Mouse (Mus musculus): Measurements from ENCODE around the gene Trim30b.
"Not testable (repeated sequence)": the region's sequence is repeated elsewhere in the genome, so short reads cannot be mapped to it uniquely, and the experiment has no call there.

Trim30b gene

GRCm38 (mm10) chr7:104369736-104370414, at the start of gene Trim30b:
Trim30b (minus strand) TSS chr7:104369884.
- DNase-seq (ENCODE audit: low read depth, low spot score), result no peak

DNA sequence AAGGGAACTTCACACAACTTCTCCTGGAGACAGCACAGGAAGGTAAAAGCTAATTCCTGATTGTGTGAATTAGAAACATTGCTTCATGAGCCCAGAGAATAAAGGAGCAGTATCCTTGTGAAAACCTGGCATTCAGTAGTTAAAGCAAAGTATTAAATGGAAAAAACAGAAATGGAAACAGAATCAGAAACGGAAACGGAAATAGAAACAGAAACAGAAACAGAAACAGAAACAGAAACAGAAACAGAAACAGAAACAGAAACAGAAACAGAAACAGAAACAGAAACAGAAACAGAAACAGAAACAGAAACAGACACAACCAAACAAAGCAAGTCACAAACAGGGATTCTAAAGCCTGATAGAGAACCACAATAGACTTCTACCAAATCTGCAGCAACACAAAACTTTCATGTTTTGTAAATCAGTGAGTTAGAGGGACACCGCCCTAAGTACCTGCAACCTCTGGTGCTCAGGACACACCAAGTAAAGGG, 34.8 kb upstream of the Trim30b start:
- no peak for DNase-seq (ENCODE audit: low read depth, low spot score)

GRCm38 (mm10) chr7:104401140-104401539, 31.5 kb upstream of the Trim30b start:
- DNase-seq (ENCODE audit: low read depth, low spot score), result no peak

DNA sequence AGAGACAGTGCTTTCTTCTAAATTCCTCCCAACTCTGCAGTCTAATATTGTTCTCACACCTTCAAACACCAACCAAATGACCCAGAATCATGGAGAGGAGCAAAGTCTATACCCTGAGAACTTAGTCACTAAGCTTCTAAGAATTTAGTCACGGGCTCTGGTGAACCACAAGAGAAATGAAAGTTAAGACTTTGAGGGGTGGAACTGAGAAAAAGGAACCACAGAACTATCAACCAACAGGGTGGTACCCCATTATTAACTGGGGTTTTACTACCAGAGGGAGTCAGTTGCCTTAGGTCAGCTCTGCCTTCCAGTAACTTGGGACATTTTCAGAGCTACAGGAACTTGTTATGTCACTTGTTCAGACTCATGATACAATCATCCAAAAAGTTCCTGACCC, 31.0 kb upstream of the Trim30b start, which contains the start of gene Trim30c:
Gene Trim30c (minus strand): TSS at position 140 of the 400 bp plus-strand sequence.
- no peak for DNase-seq (ENCODE audit: low read depth, low spot score)

DNA sequence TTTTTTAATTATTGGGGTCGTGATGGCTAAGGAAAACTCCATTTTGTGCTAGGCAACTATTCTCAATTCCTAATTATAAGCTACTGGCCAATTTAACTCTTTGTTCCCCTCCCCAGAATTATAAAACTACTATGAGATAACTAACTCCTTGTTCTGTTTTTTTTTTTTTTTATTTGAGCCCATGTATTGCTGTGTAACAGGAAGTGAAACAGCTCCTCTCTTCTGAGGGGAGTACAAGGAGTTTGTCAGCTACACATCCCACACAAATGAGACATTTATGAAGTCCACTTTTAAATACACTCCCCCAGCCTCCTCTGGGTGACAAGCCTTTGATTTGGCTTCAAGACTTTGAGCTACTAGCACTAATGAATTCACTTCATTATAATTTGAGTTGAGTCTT, 28.8 kb upstream of the Trim30b start:
- no peak for DNase-seq (ENCODE audit: low read depth, low spot score)

GRCm38 (mm10) chr7:104366339-104366738, 3.3 kb downstream of the Trim30b start:
- no peak for DNase-seq (ENCODE audit: low read depth, low spot score)

GRCm38 (mm10) chr7:104353600-104353967, 16.1 kb downstream of the Trim30b start:
- no peak for DNase-seq (ENCODE audit: low read depth, low spot score)

GRCm38 (mm10) chr7:104352717-104353599, 16.7 kb downstream of the Trim30b start, which contains the start of gene Trim12c:
Trim12c (minus strand) TSS chr7:104353362.
- no peak for DNase-seq (ENCODE audit: low read depth, low spot score)

DNA sequence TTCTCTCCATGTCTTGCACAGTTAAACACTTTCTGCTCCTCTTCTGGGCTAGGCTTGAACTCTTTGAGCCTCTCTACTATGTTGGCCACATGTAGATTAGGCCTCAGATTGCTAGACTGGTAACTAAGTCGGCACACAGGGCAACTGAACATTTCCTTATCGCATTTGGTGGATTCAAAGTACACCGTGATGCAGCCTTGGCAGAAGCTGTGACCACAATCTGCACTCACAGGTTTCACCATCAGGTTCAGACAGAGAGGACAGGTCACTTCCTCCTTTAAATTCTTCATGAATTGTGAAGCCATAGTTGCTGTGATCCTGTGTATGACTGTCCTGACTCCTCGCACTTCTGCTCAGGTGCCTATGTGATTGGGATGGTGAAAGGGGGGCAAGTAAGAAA, 21.6 kb downstream of the Trim30b start:
- not testable (repeated sequence) for DNase-seq (ENCODE audit: low read depth, low spot score)

DNA sequence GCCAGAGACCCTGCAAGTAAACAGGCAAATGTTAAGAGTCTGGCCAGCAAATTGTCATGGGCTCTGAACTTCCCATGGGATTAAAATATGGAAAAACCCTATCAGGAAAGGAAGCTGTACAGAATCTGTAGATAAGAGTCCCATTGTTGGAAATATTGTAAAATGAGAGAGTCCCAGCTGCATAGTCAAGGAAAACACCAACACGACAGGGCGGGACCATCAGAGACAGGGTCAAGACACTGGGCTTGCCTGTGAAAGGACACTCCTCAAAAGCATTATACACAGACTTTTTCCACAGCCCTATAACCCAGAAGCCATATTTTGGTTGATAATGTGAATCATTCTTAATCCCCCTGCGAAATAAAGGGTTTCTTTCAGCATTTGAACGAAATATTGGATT, 28.9 kb downstream of the Trim30b start:
- DNase-seq (ENCODE audit: low read depth, low spot score), result not testable (repeated sequence)

DNA sequence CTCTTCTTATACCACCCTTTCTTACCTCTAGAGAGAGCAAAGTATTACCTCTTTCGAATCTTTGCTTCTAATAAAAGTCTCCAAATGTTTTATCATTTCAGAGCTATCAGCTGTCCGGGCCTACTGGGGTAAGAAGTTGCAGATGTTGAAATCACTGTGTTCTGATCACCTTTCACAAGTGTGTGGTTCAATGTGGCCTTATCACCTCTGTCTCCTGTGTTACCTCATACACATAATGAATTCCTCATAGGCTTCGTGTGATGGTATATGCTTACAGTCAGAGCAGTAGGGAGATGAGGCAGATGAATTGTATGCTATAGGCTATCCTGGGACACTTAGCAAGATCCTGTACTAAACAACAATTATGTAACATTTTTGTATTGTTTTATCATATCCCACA, 34.1 kb downstream of the Trim30b start:
- not testable (repeated sequence) for DNase-seq (ENCODE audit: low read depth, low spot score)

- DNase-seq (ENCODE audit: low read depth, low spot score), result not testable (repeated sequence)
Observed at GRCm38 (mm10) chr7:104329171-104329570, 40.5 kb downstream of the Trim30b start, which contains the start of gene Trim34b. Trim34b (plus strand) TSS chr7:104329471.

GRCm38 (mm10) chr7:104322028-104322427, 47.7 kb downstream of the Trim30b start:
- no peak for DNase-seq (ENCODE audit: low read depth, low spot score)

DNA sequence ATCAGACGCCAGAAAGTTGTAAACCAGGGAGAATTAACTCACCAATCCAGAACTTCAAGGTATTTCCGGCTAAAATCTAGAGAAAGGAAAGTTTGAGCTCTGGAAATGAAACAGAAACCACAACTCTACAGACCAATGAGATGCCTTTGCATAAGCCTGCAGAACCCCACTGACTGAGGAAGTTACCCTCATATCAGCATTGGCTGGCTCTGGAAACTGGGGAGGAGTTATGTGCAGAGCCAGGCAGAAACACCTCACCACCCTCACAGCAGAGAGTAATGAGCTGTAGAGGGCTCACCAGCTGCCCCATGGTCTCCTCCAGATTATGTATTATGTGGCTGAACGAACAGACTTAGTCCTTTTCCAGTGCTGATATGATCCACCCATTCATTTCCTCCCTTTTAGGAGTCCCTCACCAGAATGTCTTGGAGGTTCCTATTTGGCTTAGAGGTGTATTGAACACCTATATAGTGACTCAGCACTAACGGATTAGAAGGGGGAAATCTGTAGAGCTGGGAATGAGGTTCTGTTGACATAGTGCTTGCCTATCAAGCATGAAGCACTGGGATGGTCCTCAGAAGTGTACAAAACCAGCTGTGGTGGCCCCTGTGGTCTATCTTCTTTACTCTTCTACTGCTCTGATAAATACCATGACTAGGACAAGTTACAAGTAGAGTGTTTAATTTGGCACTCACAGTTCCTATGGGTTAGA, 54.2 kb downstream of the Trim30b start, which contains the start of gene Trim12a:
Gene Trim12a (minus strand): TSS at position 98 of the 712 bp plus-strand sequence.
- not testable (repeated sequence) for DNase-seq (ENCODE audit: low read depth, low spot score)

DNA sequence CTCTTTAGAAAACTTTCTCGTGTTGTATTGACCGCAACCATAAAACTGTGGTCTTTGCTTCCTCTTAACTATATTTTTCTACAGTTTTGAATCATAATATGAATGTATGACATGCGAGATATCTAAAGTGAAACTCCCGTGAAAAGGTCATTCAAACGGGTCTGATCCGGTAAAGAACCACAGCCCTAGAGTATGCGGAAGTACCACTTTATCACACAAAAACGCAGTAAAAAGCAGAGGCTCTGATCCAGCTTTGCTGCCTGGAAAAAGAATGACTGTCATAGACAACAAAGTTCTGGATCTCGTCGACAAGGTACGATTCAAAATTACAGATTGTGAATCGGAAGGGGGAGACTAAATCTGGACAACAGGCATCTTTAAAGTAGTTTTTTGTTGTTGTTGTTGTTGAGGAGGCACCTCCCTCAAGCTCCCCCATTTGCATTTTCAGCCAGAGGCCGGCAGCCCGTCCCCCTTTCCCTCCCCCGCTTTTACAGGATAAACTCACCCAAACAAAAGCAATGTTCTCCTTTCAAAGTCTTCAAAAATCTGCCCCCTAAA, 54.8 kb downstream of the Trim30b start:
- DNase-seq (ENCODE audit: low read depth, low spot score), result no peak
